Mouse (Mus musculus): ENCODE results near the gene Prss41.

DNA sequence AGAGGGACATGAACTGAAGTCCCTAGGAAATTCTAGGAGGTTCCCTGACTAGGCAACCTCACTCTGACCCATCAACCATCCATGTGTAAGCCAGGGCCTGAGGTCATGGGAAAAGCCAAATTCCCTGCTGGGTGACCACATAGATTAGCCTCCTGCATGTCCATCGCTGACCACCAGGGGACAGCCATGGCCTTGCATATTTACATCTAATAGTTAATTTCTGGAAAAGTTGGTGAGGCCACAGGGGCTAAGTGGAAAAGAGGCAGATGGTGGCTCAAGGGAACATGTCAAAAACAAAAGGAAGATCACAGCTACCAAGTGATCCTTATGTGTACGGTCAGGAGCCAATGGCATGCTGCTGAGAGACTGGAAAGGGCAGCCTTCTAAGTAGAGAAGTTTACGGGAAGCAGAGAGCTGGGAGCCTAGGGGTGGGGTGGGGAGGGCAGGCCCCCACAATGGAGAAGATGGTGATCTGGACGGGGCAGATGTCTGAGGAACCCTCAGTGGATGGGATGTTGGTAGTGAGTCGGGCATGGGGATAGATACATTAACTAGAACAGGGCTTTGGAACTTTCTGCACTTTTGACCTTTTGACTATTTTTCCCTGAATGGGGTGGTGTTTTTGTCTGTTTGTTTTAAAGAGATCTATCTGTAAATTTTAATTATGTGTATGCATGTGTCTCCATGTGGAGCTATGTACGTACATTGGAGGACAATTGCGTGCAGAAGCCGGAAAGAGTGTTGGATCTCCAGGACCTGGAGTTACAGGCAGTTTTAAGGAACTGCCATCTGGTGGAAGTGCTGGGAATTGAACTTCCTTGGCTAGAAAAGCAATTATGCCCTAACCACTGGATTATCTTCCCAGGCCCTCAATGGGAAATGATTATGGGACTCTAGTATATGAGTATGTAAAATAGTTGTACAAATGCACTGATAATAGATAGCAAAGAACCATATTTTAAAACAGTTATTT, 30.2 kb upstream of the Prss41 start:
- TF ChIP-seq POLR2A (IDR thresholded peaks at IDR 0.05; ENCODE audit: insufficient read length, low read depth) (no peak), MYOG (IDR thresholded peaks at IDR 0.05; ENCODE audit: control insufficient read depth in 1 of 3, insufficient read depth in 1 of 3, insufficient read length in 2 of 3, low read depth in 2 of 3) (no peak)

Data from myocyte (in vitro differentiated cells).